Comparison of ENCODE assay signal across 8 mouse cellular contexts in genomic region chr16:11066833-11067191, GRCm38 (mm10). TPM values are rescaled to one million over a fixed set of nuclear protein-coding genes. Genes with fewer than 3 reads are reported as not detected.
A peak's percentile ranks its signal among the peaks of the same experiment; 100 is the strongest.
DNase-seq lines count a peak whose midpoint lies in the region; ATAC-seq and TF ChIP-seq lines count a peak whose summit lies in the region.

No protein-coding gene starts in this region.

- peak; percentile 24; the same call in 1 of the 2 replicates for ATAC-seq in embryonic facial prominence, embryonic 14.5 days (ENCODE audit: low read depth)

- peaks cover 45 to 85% of the 10 kb centered on the region in 2 experiments for H3K4me1 ChIP-seq in CH12.LX (ENCODE audit: control insufficient read depth in 1 of 2, insufficient read depth in 2 of 2)
- H3K4me1 ChIP-seq in embryonic facial prominence, embryonic 14.5 days (ENCODE audit: control insufficient read depth, insufficient read depth, low read length) = peaks cover 40% of the 10 kb centered on the region
- peaks cover 25% of the 10 kb centered on the region for H3K4me1 ChIP-seq in small intestine, adult 2 months (ENCODE audit: control insufficient read depth, insufficient read depth, insufficient read length, low read length)

- no peak for TF ChIP-seq CTCF in CH12.LX (conservative IDR thresholded peaks at IDR 0.05 in 1 of 2, IDR thresholded peaks at IDR 0.05 in 1 of 2; ENCODE audit: low read depth in 2 of 2, low read length in 2 of 2)
- no peak for TF ChIP-seq CTCF in small intestine, adult 2 months (IDR thresholded peaks at IDR 0.05; ENCODE audit: extremely low read depth, insufficient read length, insufficient replicate concordance, low read depth, low read length)

- dilution Hi-C loops in CH12.LX (cut with MboI; ENCODE audit: extremely low pct_ligation_motif_present, extremely low pct_unique_long_range_greater_than_20kb, low sequenced_read_pairs) = no loop called here

- intact Hi-C loops in heart, postnatal 36 days (cut with DNase I) = loop anchor here (2.0 kb wide), 1 partner anchor 66 kb away; no protein-coding TSS in a partner anchor

- TF ChIP-seq POLR2A in CH12.LX (IDR thresholded peaks at IDR 0.05; ENCODE audit: low read depth, low read length) = no peak
- TF ChIP-seq POLR2A in small intestine, adult 2 months (IDR thresholded peaks at IDR 0.05; ENCODE audit: low read depth, low read length) = no peak

- in situ Hi-C loops in CH12.LX (cut with MboI; ENCODE audit: low pct_ligation_motif_present, low pct_unique_long_range_greater_than_20kb, low sequenced_read_pairs) = loop anchor here (5.0 kb wide), 1 partner anchor 35 kb away; no protein-coding TSS in a partner anchor

- H3K27me3 ChIP-seq in CH12.LX (replicated peaks) = no peaks in the 10 kb centered on the region
- H3K27me3 ChIP-seq in embryonic facial prominence, embryonic 14.5 days (replicated peaks; ENCODE audit: control insufficient read depth, insufficient read depth, low read length) = no peaks in the 10 kb centered on the region
- H3K27me3 ChIP-seq in small intestine, adult 2 months (ENCODE audit: control insufficient read depth, insufficient read depth, low read length) = no peaks in the 10 kb centered on the region

- peak; percentile 46 for DNase-seq in CH12.LX (ENCODE audit: extremely low read depth)
- peak; percentile 38 to 61 for DNase-seq in adrenal gland, adult 18-20 months (ENCODE audit: low spot score in 2 of 2)
- peak; percentile 89 for DNase-seq in embryonic facial prominence, embryonic 14.5 days (ENCODE audit: low spot score)
- peak; percentile 60 to 62 for DNase-seq in heart, postnatal 36 days
- DNase-seq in layer of hippocampus, postnatal 14 days (ENCODE audit: low spot score in 2 of 2) = peak; percentile 61 to 62
- no peak for DNase-seq in spleen, postnatal 14 days (ENCODE audit: low spot score in 2 of 2)

- peak overlapping the region; percentile 49 for H3K4me2 ChIP-seq in CH12.LX (ENCODE audit: insufficient read depth, low read depth, poor library complexity, severe bottlenecking)
- peak overlapping the region; percentile 60 for H3K4me2 ChIP-seq in embryonic facial prominence, embryonic 14.5 days (ENCODE audit: low read depth, low read length)

- TF ChIP-seq EP300 in CH12.LX (IDR thresholded peaks at IDR 0.05; ENCODE audit: low read length) = no peak

- H3K79me2 ChIP-seq in CH12.LX (replicated peaks; ENCODE audit: control insufficient read depth, extremely low read depth, insufficient read depth, poor library complexity, severe bottlenecking) (peaks cover 6% of the 10 kb centered on the region), macrophage (ENCODE audit: inconsistent target) (no peaks in the 10 kb centered on the region)

- peak overlapping the region; percentile 64 for H3K9ac ChIP-seq in CH12.LX (ENCODE audit: insufficient read depth, low read depth)
- peak overlapping the region; percentile 94 for H3K9ac ChIP-seq in embryonic facial prominence, embryonic 14.5 days (ENCODE audit: low read depth, low read length)

- H3K27ac ChIP-seq in CH12.LX (ENCODE audit: insufficient read depth, low read depth) = no peak overlapping the region
- peak overlapping the region; percentile 92 for H3K27ac ChIP-seq in embryonic facial prominence, embryonic 14.5 days (replicated peaks; ENCODE audit: low read depth, low read length)
- no peak overlapping the region for H3K27ac ChIP-seq in macrophage
- no peak overlapping the region for H3K27ac ChIP-seq in small intestine, adult 2 months (ENCODE audit: insufficient read depth, low read depth, low read length)

- WGBS in embryonic facial prominence, embryonic 14.5 days = 0% methylated on average over 20 of the region's 22 CpGs
- whole genome bisulfite sequencing in macrophage (ENCODE audit: missing documents) = 3% methylated on average over 19 of the region's 22 CpGs
- WGBS in small intestine, adult 2 months = 1% methylated on average over 22 of the region's 22 CpGs

- no peaks in the 10 kb centered on the region for H3K9me3 ChIP-seq in CH12.LX (replicated peaks; ENCODE audit: low read length)
- no peaks in the 10 kb centered on the region for H3K9me3 ChIP-seq in embryonic facial prominence, embryonic 14.5 days (ENCODE audit: control insufficient read depth, low read length)

- TF ChIP-seq RAD21 in CH12.LX (IDR thresholded peaks at IDR 0.05; ENCODE audit: low read depth, low read length) = no peak

- H3K4me3 ChIP-seq in CH12.LX (replicated peaks in 1 of 3; ENCODE audit: low read depth in 2 of 3, low read length in 2 of 3, poor library complexity in 1 of 3) (peak overlapping the region; percentile 54 to 74 (median 70)), macrophage (ENCODE audit: inconsistent target) (peak overlapping the region; percentile 17; the same call in 1 of the 2 replicates)
- peak overlapping the region; percentile 84 for H3K4me3 ChIP-seq in embryonic facial prominence, embryonic 14.5 days (ENCODE audit: low read depth, low read length)
- peak overlapping the region; percentile 86 for H3K4me3 ChIP-seq in small intestine, adult 2 months (ENCODE audit: low read depth, low read length)

- H3K36me3 ChIP-seq in CH12.LX (replicated peaks in 1 of 2; ENCODE audit: control insufficient read depth in 1 of 2, insufficient read depth in 1 of 2, low read length in 1 of 2) (peaks cover 3 to 20% of the 10 kb centered on the region in 2 experiments), macrophage (ENCODE audit: inconsistent target) (no peaks in the 10 kb centered on the region)
- H3K36me3 ChIP-seq in embryonic facial prominence, embryonic 14.5 days (ENCODE audit: control insufficient read depth, insufficient read depth, low read length) = peaks cover 10% of the 10 kb centered on the region
- no peaks in the 10 kb centered on the region for H3K36me3 ChIP-seq in small intestine, adult 2 months (ENCODE audit: control insufficient read depth, insufficient read depth, low read length)

TF ChIP-seq in CH12.LX, 34 proteins besides CTCF, POLR2A, EP300 and RAD21:
- TF ChIP-seq MAX (IDR thresholded peaks at IDR 0.05; ENCODE audit: low read length) (peak; percentile 81; the same call in 1 of the 2 replicates), BHLHE40 (IDR thresholded peaks at IDR 0.05; ENCODE audit: low read depth, low read length) (peak; percentile 46), ETS1 (conservative IDR thresholded peaks at IDR 0.05; ENCODE audit: low read depth, low read length) (no peak)
TF ChIP-seq in CH12.LX: peak in this region for 2.

RNA-seq across cellular contexts. Expression of gene Litaf, which starts 0.9 kb away (rescaled TPM):
- total RNA-seq in CH12.LX (2012; rRNA removed) (91.2 and 97.5 TPM in 2 replicates), CH12.LX (2014; rRNA removed) (151 and 154 TPM in 2 replicates)
- polyA plus RNA-seq in CH12.LX (2012; ENCODE audit: insufficient read length, low read depth) (161 and 178 TPM in 2 replicates), macrophage (2018) (325 to 1,163 TPM (median 559 TPM) in 3 replicates)
- total RNA-seq in adrenal gland, adult 18-20 months (2021) = 10 to 100 TPM; 48.5 to 56.4 TPM
- polyA plus RNA-seq in embryonic facial prominence, embryonic 14.5 days (2014; fragmentation: Nextera tagmentation; extraction: Ambion mirVana) = 88.9 and 101 TPM in 2 replicates
- 10 to 100 TPM; 19.9 to 21.7 TPM for total RNA-seq in heart, postnatal 36 days (2021)
- 10 to 100 TPM; 12.2 to 15.0 TPM for total RNA-seq in layer of hippocampus, postnatal 14 days (2021)
- 100 to 1,000 TPM; 116 to 490 (median 252) TPM for total RNA-seq in macrophage (2018; cell fraction: chromatin; rRNA removed)
- 100 to 1,000 TPM; 437 to 771 (median 615) TPM for total RNA-seq in macrophage (2018; cell fraction: cytosol; rRNA removed)
- 100 to 1,000 TPM; 184 to 684 (median 382) TPM for total RNA-seq in macrophage (2018; cell fraction: nucleus; rRNA removed)
- polyA plus RNA-seq in small intestine, adult 2 months (2012; rRNA removed) = 245 and 497 TPM in 2 replicates

RNA-seq across cellular contexts. Expression of gene Snn, which starts 6.1 kb away (rescaled TPM):
- 34.0 and 38.8 TPM in 2 replicates for total RNA-seq in CH12.LX (2012; rRNA removed)
- total RNA-seq in CH12.LX (2014; rRNA removed) = 53.1 and 54.7 TPM in 2 replicates
- 93.8 and 104 TPM in 2 replicates for polyA plus RNA-seq in CH12.LX (2012; ENCODE audit: insufficient read length, low read depth)
- 10 to 100 TPM in 1 of 2 experiments, 1 to 10 TPM in 1; 9.3 to 14.0 TPM for total RNA-seq in adrenal gland, adult 18-20 months (2021)
- 46.9 and 55.5 TPM in 2 replicates for polyA plus RNA-seq in embryonic facial prominence, embryonic 14.5 days (2014; fragmentation: Nextera tagmentation; extraction: Ambion mirVana)
- 10 to 100 TPM; 28.1 to 33.8 TPM for total RNA-seq in heart, postnatal 36 days (2021)
- 100 to 1,000 TPM; 219 to 230 TPM for total RNA-seq in layer of hippocampus, postnatal 14 days (2021)
- 100 to 1,000 TPM in 6 of 26 experiments, 10 to 100 TPM in 14, 1 to 10 TPM in 6; 2.6 to 187 (median 18.8) TPM for total RNA-seq in macrophage (2018; cell fraction: chromatin; rRNA removed)
- total RNA-seq in macrophage (2018; cell fraction: cytosol; rRNA removed) = 10 to 100 TPM in 17 of 26 experiments, 1 to 10 TPM in 9; 6.6 to 72.5 (median 14.1) TPM
- 100 to 1,000 TPM in 4 of 26 experiments, 10 to 100 TPM in 18, 1 to 10 TPM in 4; 4.6 to 187 (median 27.6) TPM for total RNA-seq in macrophage (2018; cell fraction: nucleus; rRNA removed)
- 5.0 to 12.4 TPM (median 5.0 TPM) in 3 replicates for polyA plus RNA-seq in macrophage (2018)
- polyA plus RNA-seq in small intestine, adult 2 months (2012; rRNA removed) = 3.4 and 4.3 TPM in 2 replicates

Comparison
In these comparisons a context has a peak if more than half of its experiments do, and no peak if none do; other contexts are left out.
1. DNase-seq: peak in CH12.LX (single experiment), adrenal gland, adult 18-20 months (2 of 2), embryonic facial prominence, embryonic 14.5 days (single experiment), heart, postnatal 36 days (2 of 2) and layer of hippocampus, postnatal 14 days (2 of 2); none in spleen, postnatal 14 days (0 of 2).
2. H3K4me3 ChIP-seq: peak in every context shown above with its lines; median percentile 86 in small intestine, adult 2 months; 84 in embryonic facial prominence, embryonic 14.5 days; 70 in CH12.LX; 17 in macrophage.